Mouse (Mus musculus) ES-Bruce4 (cell line): ENCODE results near the gene Kif16b.

Experiments used
- CTCF ChIP-seq: IDR thresholded peaks from one replicate; pipeline ENCODE4 v1.8.1; 2011; ENCODE audit warnings: low read depth, low read length
- EP300 ChIP-seq: IDR thresholded peaks from 2 replicates; pipeline ENCODE4 v1.6.1; 2011; ENCODE audit warnings: low read depth, low read length; ENCODE audit not compliant: insufficient read depth
- POLR2A ChIP-seq: IDR thresholded peaks from one replicate; pipeline ENCODE4 v1.8.1; 2011; ENCODE audit warnings: low read length; ENCODE audit not compliant: insufficient read depth

- TF ChIP-seq POLR2A, result no peak
- no peak for TF ChIP-seq CTCF
- no peak for TF ChIP-seq EP300
These were observed 311.7 kb downstream of the Kif16b start for GRCm38 (mm10) chr2:142589403-142590283.
